Mouse (Mus musculus): ENCODE measurements around the gene Wipf3. TPM values are rescaled to one million over a fixed set of nuclear protein-coding genes. Genes with fewer than 3 reads are reported as not detected.
A peak's percentile ranks its signal among the peaks of the same experiment; 100 is the strongest.

The Wipf3 gene
- total RNA-seq, 2 experiments from 2014 or later: 13.7 to 18.4 TPM

- no peak for DNase-seq
These were observed 2.8 kb downstream of the Wipf3 start for GRCm38 (mm10) chr6:54432191-54432590.

GRCm38 (mm10) chr6:54432806-54433545 is 3.6 kb downstream of the Wipf3 start:
- no peak for DNase-seq

DNA sequence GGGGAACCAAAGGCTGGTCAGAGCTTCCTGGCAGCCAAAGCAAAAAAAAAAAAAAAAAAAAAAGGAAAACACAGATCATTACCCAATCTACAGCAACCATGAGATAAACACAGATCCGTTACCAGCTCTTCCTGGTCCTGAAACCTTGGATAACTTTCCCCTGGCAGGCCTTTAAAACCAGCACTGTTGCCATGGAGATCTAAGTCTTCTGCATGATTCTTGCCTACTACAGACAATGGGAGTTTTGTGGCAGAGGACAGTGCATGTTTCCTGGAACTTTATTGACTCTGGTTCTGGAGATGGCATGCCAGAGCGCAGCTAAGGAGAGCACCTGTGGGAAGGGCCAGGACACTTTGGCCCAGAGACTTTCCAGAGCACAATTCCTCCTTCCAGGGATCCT is 4.8 kb downstream of the Wipf3 start:
- no peak for DNase-seq

DNA sequence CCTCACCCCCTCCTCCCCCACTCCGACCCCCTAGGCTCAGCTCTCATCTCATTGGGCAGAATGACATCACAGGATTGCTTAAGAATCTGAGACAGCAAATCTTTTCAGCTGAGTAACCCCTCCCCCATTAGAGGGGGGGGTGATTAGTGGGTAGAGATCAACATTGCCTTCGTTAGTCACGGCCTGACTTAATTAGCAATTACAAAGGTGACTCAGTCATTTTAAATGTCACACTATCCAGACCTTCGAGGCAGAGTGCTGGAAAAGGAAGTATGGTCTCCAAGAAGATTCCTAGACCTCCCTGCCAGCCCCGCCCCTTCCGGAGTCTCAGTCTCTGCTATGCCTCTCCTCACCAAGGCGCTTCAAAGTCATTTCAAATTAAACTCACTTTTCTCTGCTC is 6.3 kb downstream of the Wipf3 start:
- DNase-seq: no peak

- no peak for DNase-seq
These were observed 6.9 kb downstream of the Wipf3 start for GRCm38 (mm10) chr6:54436286-54436685.

DNA sequence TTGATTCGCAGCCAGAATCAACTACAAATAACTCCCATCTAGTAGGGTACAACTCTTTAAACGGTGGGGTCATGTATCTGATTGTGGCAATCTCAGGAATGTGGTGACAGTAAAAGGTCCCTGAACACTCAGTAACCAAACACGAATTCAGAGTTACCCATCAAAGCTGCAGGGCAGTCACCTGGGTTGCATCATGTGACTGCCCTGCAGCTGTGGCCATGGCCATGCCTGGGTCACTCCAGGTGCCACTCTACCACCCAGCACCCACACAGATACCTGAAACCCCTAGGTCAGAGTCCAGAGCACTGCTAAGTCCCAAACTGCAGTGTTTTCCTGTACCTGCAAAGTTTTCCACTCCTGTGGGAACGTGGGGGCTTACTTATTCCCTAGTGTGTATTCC is 9.1 kb downstream of the Wipf3 start:
- no peak for DNase-seq

DNA sequence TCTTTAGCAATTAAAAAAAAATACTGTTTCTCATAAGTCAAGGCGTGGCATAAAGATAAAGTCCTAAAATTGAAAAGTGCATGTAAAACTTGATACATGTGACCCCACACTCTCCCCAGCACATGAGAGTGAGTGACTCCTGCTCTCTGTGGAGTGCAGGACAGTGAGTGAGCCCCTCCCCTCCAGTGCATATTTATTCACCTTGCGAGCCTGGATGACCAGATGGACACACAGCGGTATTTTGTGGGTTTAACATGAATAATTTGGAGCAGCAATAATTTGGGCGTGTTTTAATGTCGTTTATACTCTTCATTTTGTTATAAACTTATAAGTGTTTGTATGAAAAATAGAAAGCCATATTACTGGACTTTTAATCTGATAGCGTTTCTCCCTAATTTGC is 11.3 kb downstream of the Wipf3 start:
- no peak for DNase-seq

DNA sequence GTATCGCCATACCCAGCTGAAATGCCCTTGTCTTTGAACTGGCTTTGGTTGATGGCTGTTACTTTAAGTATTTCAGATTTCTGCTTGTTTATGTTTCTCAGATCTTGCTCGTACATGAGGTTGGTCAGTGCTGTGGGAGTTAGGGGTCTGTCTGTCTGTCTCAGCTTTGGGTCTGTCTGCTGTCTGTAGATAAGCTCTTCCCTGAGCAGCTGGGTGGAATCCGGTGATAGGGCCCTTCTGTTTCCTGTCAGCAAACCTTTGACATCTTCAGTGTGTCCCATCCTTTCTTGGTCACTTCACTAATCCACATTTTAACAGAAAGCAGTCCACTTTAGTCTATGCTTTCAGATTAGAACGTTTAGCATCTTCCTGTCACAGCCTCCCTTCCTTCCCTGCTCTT is 14.3 kb downstream of the Wipf3 start:
- no peak for DNase-seq

GRCm38 (mm10) chr6:54444086-54444485 is 14.7 kb downstream of the Wipf3 start:
- DNase-seq: no peak

DNA sequence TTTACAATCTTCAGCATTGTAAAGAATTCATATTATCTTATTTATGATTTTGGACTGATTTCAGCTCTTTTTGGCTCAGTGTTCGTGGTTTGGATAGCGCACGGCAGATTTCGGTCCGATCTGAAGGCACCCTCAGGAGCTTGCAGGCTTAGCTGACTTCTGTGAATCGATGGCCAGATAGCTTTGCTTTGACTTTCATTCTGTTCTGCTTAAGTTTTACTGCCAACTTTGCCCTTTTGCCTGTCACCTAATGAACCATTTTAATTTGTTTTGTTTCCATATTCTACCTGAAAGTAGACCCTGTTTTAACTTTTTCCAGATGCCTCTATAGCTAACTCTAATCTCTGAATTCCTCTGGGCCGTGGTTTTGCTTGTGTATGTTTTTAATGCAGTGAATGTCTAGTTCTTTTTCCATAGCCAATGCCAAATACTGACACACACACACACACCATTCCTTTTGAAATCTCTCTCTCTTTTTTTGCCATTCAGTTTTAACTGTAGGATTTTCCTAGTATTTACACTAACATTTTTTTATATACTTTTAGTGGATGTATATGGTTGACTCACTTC is 15.9 kb downstream of the Wipf3 start:
- DNase-seq: no peak

DNA sequence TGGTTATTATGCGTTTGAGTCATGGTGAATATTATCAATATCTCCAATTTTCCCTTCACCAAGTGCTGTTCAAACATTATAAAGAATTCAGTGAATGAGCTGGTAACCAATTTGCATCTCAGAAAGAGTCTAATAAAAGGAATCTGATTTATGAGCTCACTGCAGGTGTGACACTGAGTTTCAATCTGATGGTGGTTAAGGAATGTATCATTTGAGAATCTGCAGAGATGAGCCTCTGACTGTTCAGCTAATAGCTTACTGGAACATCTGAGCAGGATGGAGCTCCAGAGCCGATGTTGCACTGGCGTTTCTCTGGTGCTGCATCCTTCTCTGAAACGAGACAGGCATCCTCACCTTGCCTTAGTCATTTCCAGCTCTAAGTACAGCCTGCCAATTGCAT is 17.9 kb downstream of the Wipf3 start:
- DNase-seq: no peak

- DNase-seq: no peak
These were observed 30.3 kb downstream of the Wipf3 start for GRCm38 (mm10) chr6:54459661-54460060.

DNA sequence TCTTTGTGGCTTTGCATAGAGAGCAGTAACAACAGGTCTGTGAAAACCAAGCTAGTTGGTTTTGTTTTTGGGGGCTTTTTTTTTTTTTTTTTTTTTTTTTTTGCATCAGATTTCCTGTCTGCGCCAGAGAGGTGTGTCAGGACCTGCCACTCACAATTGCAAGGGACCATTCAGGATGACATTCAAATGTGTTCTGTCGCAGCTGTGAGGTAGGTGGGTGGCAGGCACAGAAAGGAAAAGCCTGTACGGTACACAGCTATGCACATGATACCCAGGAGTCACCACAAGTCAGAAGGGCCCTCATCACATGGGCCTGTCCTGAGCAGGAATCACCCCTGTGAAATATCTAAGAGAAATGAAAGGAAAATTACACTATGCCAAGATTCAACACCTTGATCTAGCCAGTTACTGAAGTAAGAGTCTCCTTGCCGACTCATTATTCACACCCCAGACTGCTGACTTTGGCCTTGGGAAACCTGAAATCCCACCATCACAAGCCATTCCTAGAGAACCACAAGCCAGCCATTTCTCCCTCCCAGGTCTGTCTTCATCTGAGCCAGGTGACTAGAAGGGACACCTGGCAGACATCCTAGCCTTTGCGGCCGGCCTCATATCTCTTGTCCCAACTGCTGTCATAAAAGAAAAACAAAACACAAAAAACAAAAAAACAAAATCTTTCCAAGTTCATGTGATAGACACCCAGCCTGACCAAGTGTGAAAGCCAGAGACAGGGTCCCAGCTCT is 30.9 kb downstream of the Wipf3 start:
- no peak for DNase-seq

GRCm38 (mm10) chr6:54460915-54461671 is 31.7 kb downstream of the Wipf3 start:
- peak; percentile 36 for DNase-seq

DNA sequence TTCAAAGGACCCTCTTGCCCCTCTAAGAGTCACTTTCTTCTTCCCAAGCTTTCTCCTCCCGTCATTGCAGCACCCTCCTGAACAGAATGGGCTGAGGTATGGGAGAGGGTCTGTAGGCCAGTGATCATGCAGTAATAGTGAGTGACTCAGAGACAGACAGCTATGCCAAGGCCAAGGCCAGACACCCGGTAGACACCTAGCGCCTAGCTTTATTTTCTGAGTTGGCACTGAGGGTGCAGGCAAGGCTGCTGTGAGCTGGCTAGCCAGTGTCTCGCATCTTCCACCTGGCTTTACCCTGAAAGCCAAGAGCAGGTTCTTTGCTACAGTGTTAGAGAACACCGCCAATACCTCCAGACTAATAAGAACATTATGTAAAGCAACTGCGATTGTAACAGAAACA is 33.4 kb downstream of the Wipf3 start:
- DNase-seq: no peak

DNA sequence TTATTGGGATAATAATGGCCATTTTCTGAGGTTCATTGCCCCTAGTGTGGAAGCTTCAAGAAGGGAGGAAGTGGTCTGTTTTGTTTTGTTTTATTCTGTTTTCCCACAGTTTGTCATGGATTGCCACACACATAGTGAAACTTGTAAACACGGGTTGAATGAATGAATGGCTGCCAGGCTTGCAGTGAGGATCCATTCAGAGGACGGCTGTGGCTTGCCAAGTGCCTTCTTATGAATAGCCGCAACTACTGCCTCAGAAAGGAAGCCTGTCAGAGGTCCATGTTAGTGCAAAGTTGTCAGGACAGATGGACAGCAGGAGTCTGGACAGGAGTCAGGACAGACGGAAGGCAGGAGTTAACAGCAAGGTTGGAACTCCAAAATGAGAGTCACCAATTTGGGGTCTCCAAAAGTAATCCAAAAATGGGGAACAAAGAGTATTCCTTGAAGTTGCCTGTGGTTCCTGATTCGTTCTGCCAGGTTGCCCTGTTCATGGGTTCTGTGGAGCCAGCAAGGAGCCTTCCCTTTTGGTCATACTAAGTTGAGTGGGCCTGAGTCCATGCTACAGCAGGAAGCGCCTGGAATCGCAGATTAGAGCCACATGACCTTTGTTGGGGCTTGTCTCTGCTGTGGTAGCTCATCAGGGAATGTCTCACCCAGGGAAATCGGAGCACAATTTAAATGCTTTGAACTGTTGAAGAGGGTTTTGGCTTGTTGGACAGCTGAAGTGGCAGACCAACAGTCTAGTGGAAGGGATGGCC is 34.5 kb downstream of the Wipf3 start:
- DNase-seq: no peak

DNA sequence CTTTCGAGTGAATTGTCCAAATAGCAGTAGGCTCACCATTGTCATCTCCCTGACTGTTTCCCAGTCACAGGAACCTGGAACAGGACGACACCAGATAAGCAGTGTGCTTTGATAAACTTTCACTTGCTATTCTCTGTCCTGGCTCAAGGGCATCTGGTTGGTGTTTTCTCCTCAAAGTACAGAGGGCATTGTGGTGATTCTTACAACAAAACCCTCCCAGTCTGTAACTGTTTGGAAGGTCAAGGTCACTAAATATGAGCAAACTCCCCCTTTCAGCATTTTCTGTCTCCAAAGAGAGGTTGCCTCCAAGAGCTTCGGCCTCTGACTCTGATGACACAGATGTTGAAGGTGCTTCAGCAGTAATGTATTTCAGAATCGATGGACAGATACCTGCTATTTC is 35.5 kb downstream of the Wipf3 start:
- DNase-seq: no peak

GRCm38 (mm10) chr6:54467371-54467770 is 38.0 kb downstream of the Wipf3 start:
- no peak for DNase-seq

DNA sequence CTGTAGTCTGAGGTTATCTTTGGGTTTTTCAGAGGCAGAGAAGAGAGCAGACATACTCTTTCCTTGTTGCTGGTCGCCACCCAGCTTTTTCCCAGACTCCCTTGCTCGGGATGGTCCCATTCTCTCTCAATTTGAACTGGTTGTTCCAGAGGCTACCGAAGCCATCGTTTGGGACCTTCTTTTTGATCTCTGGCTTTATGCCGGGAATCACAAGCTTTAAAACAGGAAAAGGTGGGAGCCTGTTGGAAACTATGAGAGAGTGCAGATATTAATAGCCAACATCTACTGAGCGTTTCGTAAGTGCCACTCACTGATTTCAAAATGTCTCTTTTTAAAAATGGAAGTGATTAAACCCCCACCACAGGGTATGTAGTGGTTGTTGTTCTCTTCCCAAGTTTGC is 42.5 kb downstream of the Wipf3 start:
- DNase-seq: no peak

DNA sequence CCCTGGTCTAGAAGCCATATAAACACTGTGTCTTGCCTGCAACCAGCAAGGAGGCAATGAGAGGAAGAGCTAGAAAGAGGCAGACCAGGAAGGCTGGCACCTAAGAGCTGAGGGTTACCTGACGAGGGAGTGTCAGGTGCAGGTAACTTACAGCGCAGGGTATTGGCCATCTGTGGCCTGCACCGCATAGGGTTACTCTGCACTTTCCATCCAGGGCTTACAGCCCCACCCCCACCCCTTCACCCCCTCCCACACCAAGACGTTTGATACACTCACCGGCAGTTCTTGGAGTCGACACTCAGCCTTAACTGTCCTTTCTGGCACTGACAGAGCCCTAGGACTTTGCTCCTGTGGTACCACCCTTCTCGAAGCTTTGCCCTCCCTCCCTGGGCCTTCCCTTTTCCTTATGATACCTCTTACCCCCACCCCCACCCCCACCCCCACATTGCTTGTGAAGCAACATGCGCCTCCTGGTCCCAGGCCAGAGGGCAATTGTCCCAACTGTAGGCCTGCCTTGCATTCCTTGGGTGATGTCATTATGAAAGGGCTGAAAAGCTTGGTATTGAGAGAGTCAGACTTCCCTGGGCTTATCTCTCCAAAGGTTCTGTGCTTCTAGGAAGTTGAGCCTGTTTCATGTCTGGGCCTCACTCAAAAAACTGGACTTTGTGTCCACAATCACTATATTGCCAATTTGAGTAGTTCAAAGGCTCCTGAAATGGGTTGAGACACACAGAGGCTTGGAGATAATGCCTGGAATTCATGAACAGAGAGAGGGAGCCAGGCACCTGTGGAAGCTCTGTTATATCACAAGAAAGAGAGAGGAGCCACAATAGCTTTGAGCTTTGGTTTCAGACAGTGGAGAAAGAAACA is 43.7 kb downstream of the Wipf3 start:
- no peak for DNase-seq
